Mouse (Mus musculus) liver, adult 2 months (tissue): Measurements from ENCODE around the gene Usp8.

Experiments used
- CTCF ChIP-seq: fragments of 200-500 bp; IDR thresholded peaks from 2 replicates; pipeline ENCODE4 v1.5.1; 2011; ENCODE audit warnings: low read depth, low read length, control low read depth
- POLR2A ChIP-seq: fragments of 200-500 bp; IDR thresholded peaks from 2 replicates; pipeline ENCODE4 v1.6.1; 2011; ENCODE audit warnings: low read length, control low read depth; ENCODE audit not compliant: insufficient read depth; ENCODE audit errors: extremely low read depth

- TF ChIP-seq CTCF: no peak
- TF ChIP-seq POLR2A: no peak
Observed at GRCm38 (mm10) chr2:126712950-126713349, 5.8 kb downstream of the Usp8 start.
